ENCODE assay signal across 8 mouse cellular contexts in genomic region chr19:45591704-45592103, GRCm38 (mm10). TPM values are rescaled to one million over a fixed set of nuclear protein-coding genes. Genes with fewer than 3 reads are reported as not detected.
DNase-seq lines count a peak whose midpoint lies in the region; ATAC-seq lines count a peak whose summit lies in the region.

No protein-coding gene starts in this region.

- H3K4me3 ChIP-seq in midbrain, embryonic 15.5 days = no peak overlapping the region
- H3K4me3 ChIP-seq in hindbrain, embryonic 11.5 days (ENCODE audit: low read depth, low read length) = no peak overlapping the region

- DNase-seq in cerebellum, adult 11-12 months = peak; percentile 54
- DNase-seq in cerebellum, adult 11 months = no peak
- DNase-seq in 3T3-L1 (ENCODE audit: low read depth, low spot score) = peak; percentile 67
- DNase-seq in lung, postnatal 14 days = peak; percentile 75
- no peak for DNase-seq in hindbrain, embryonic 11.5 days (ENCODE audit: low spot score)
- DNase-seq in layer of hippocampus, adult 18-20 months (ENCODE audit: low spot score in 2 of 2) = no peak

- peak; percentile 91 for ATAC-seq in granulocyte monocyte progenitor cell, adult 5-6 weeks (replicated peaks; ENCODE audit: poor library complexity, severe bottlenecking)
- no peak for ATAC-seq in midbrain, embryonic 15.5 days (replicated peaks)
- ATAC-seq in hindbrain, embryonic 11.5 days (ENCODE audit: low FRiP score) = no peak

- H3K9ac ChIP-seq in midbrain, embryonic 15.5 days = no peak overlapping the region
- H3K9ac ChIP-seq in hindbrain, embryonic 11.5 days (ENCODE audit: low read depth, low read length) = no peak overlapping the region

- H3K9me3 ChIP-seq in midbrain, embryonic 15.5 days = no peaks in the 10 kb centered on the region
- H3K9me3 ChIP-seq in hindbrain, embryonic 11.5 days (ENCODE audit: control insufficient read depth, low read length) = no peaks in the 10 kb centered on the region

- WGBS in midbrain, embryonic 15.5 days = 87% methylated on average over 7 of the region's 7 CpGs
- WGBS in hindbrain, embryonic 11.5 days = 90% methylated on average over 7 of the region's 7 CpGs

- H3K36me3 ChIP-seq in midbrain, embryonic 15.5 days (replicated peaks) = no peaks in the 10 kb centered on the region
- no peaks in the 10 kb centered on the region for H3K36me3 ChIP-seq in hindbrain, embryonic 11.5 days (ENCODE audit: control insufficient read depth, insufficient read depth, low read length)

- no peak overlapping the region for H3K4me2 ChIP-seq in midbrain, embryonic 15.5 days
- no peak overlapping the region for H3K4me2 ChIP-seq in hindbrain, embryonic 11.5 days (replicated peaks; ENCODE audit: low read depth, low read length)

- H3K27ac ChIP-seq in midbrain, embryonic 15.5 days = no peak overlapping the region
- H3K27ac ChIP-seq in hindbrain, embryonic 11.5 days (ENCODE audit: low read depth, low read length) = no peak overlapping the region

- peaks cover 15% of the 10 kb centered on the region for H3K27me3 ChIP-seq in midbrain, embryonic 15.5 days (replicated peaks)
- peaks cover 18% of the 10 kb centered on the region for H3K27me3 ChIP-seq in hindbrain, embryonic 11.5 days (ENCODE audit: control insufficient read depth, insufficient read depth, low read length)

- H3K4me1 ChIP-seq in midbrain, embryonic 15.5 days = peaks cover 12% of the 10 kb centered on the region
- H3K4me1 ChIP-seq in hindbrain, embryonic 11.5 days (replicated peaks; ENCODE audit: control insufficient read depth, insufficient read depth, low read length) = 0 out of 2 replicates have a peak, but pooled peaks cover 3% of the 10 kb centered on the region

RNA-seq across cellular contexts. Expression of gene Gm17018, which starts 31.3 kb away (rescaled TPM):
- total RNA-seq in granulocyte monocyte progenitor cell, adult 5-6 weeks (2014; fragmentation: Nextera tagmentation) = 27.1 and 50.2 TPM in 2 replicates
- 31.8 and 42.4 TPM in 2 replicates for total RNA-seq in granulocyte monocyte progenitor cell, adult 5-6 weeks (2017)
- polyA plus RNA-seq in midbrain, embryonic 15.5 days (2015; fragmentation: Nextera tagmentation; extraction: Ambion mirVana) = 60.3 and 65.8 TPM in 2 replicates
- polyA plus RNA-seq in hindbrain, embryonic 11.5 days (2014; fragmentation: Nextera tagmentation; extraction: Ambion mirVana) = 62.7 and 63.4 TPM in 2 replicates
- 10 to 100 TPM; 59.5 to 64.0 TPM for total RNA-seq in layer of hippocampus, adult 18-20 months (2021)

RNA-seq across cellular contexts. Expression of gene Poll, which starts 31.4 kb away (rescaled TPM):
- total RNA-seq in granulocyte monocyte progenitor cell, adult 5-6 weeks (2014; fragmentation: Nextera tagmentation) = 13.0 and 15.1 TPM in 2 replicates
- total RNA-seq in granulocyte monocyte progenitor cell, adult 5-6 weeks (2017) = 6.6 and 14.4 TPM in 2 replicates
- 13.8 and 14.5 TPM in 2 replicates for polyA plus RNA-seq in midbrain, embryonic 15.5 days (2015; fragmentation: Nextera tagmentation; extraction: Ambion mirVana)
- polyA plus RNA-seq in hindbrain, embryonic 11.5 days (2014; fragmentation: Nextera tagmentation; extraction: Ambion mirVana) = 14.1 and 16.4 TPM in 2 replicates
- 10 to 100 TPM in 1 of 2 experiments, 1 to 10 TPM in 1; 9.5 to 11.1 TPM for total RNA-seq in layer of hippocampus, adult 18-20 months (2021)

Comparison
In these comparisons a context has a peak if more than half of its experiments do, and no peak if none do; other contexts are left out.
1. DNase-seq: peak in cerebellum, adult 11-12 months (single experiment), 3T3-L1 (single experiment) and lung, postnatal 14 days (single experiment); none in cerebellum, adult 11 months (single experiment), hindbrain, embryonic 11.5 days (single experiment) and layer of hippocampus, adult 18-20 months (0 of 2).